Mouse (Mus musculus) embryo, embryonic 9.5 days (tissue): ENCODE results near the gene Cyp27a1.
A peak's percentile ranks its signal among the peaks of the same experiment; 100 is the strongest.

Experiments
- DNase-seq: peaks from one replicate; pipeline ENCODE4 v3.0.0-alpha.2; 2017; ENCODE audit errors: extremely low spot score

Cyp27a1 gene

DNA sequence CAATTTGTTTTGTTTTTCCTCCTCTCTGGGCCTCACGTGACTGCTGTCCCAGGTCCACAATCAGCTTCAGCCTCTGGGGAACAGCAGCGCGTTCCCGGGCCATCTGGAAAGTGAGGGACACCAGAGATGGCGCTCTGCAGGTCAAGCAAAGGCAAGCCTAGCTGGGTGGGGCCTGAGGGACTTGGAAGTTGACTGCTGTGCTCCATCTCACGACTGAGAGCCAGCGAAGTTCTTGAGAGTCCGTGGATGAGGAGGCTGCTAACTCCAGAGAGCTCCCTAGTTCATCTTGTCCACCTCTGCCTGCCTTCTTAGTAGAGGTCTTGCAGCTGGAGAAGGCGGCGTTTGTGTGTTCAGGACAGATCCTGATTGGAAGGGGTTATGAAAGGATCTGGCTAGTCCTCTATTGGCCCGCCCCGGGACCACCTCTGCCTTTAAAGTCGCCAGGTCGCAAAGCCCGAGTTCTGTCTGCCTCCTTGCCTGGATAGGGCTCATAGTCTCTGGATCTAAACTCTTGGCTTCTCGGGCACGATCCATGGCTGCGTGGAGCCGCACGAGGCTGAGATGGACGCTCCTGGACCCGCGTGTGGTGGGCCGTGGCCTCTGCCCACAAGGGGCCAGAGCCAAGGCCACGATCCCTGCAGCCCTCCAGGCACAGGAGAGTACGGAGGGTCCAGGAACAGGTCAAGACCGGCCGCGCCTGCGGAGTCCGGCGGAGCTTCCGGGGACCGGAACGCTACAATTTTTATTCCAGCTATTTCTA, at the start of gene Cyp27a1:
Cyp27a1 (plus strand) TSS at position 476 of the 760 bp plus-strand sequence.
- DNase-seq, result peak; percentile 79

DNA sequence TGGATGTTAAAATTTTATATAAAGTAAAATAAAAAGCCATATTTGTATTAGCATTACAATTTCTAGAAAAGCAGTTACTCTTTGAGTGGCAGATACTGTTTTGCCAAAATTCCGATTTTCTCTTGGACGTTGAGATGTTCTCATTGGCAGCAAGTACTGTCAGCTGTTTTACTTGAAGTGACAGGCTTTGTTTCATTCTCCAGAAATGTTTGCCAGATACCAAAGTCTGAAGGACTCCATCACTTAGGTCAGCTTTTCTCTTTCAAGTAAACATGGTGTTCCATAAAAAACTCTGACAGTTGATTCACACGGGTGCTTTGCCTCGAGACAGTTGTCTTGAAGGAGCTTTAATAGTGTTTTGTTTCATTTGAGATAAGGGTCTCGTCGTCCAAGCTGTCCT, 48.2 kb upstream of the Cyp27a1 start:
- DNase-seq, result no peak

GRCm38 (mm10) chr1:74668371-74668770, 45.0 kb upstream of the Cyp27a1 start:
- DNase-seq, result no peak

GRCm38 (mm10) chr1:74672731-74673130, 40.6 kb upstream of the Cyp27a1 start:
- DNase-seq, result no peak

DNA sequence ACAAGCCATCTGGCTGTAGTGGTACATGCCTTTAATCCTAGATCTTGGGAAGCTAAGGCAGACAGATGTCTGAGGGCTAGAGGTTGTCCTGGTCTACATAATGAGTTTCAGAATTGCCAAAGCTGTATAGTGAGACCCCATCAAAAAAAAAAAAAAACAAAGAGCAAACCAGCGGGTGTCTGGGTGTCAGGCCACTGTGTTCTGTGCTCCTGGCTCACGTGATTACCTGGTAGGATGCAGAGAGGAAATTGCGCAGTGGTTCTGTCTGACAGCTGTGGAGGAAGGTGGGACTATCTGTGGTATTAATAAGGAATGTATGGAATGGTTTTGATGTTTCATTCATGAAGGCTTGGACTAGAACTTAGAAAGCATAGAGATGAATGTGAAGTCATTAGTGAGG, 36.5 kb upstream of the Cyp27a1 start:
- DNase-seq, result no peak

DNA sequence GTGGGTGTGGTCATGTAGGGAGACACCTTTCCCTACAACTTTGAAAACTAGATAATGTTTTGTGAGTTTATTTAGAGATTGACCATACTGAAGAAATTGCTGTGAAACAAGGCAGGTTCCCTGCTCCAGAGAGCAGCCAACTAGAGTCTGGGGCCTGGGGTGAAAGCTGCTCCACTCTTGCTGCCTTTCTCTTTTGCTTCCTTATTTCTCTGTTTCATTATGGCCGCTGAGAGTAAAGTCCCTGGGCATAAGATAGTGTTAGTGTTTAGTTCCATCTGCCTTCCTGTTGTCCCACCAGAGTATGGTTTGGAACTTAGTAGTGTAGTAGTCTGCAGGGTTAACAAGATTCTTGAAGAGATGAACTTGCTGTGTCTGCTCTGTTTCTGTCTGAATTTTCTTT, 35.5 kb upstream of the Cyp27a1 start:
- DNase-seq, result no peak

- no peak for DNase-seq
Measured at GRCm38 (mm10) chr1:74687131-74687530, 26.2 kb upstream of the Cyp27a1 start.

- DNase-seq, result no peak
Measured at GRCm38 (mm10) chr1:74693891-74694583, 19.3 kb upstream of the Cyp27a1 start.

DNA sequence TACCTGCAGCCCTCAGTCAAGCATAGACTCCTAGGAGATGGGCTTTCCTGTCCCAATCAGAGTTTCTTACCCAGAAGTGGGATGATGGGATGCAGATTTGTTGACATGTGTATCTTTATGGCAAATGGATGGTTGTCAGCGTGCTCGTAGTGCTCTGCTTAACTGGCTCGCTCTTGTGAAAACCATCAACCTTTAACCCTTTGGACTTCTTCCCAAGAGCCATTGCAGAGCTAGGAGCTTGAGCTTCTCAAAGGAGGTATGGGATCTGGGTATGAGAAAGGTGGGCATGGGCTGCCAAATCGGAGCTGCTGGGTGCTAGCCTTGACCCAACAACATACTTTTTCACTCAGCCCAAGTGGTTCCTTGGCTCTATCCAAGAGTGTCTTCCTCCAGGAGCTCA, 17.5 kb upstream of the Cyp27a1 start:
- DNase-seq, result no peak

GRCm38 (mm10) chr1:74697416-74697815, 16.0 kb upstream of the Cyp27a1 start:
- no peak for DNase-seq

- DNase-seq, result no peak
Measured at GRCm38 (mm10) chr1:74698353-74698752, 15.0 kb upstream of the Cyp27a1 start.

- DNase-seq, result no peak
Measured at GRCm38 (mm10) chr1:74698791-74699190, 14.6 kb upstream of the Cyp27a1 start.

GRCm38 (mm10) chr1:74702142-74702553, 11.2 kb upstream of the Cyp27a1 start:
- DNase-seq, result no peak

DNA sequence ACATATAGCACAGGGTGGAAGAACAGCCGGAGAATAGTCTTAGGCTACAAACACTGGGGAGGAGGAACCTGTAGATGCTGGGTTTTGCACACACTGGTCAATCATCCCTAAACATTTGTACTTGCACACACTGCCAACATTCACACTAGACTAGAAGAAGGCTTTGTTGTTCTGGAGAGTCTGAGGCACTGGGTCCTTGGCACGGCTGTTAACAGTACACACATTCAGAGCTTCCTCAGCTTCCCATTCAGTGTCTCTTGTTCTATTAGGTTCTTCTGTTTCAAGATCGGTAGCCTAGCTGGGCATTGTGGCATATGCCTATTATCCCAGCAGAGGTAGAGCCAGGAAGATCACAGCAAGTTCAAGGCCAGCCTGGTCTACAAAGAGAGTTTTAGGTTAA, 9.2 kb upstream of the Cyp27a1 start:
- no peak for DNase-seq

GRCm38 (mm10) chr1:74705016-74705415, 8.4 kb upstream of the Cyp27a1 start:
- DNase-seq, result no peak

- no peak for DNase-seq
Measured at GRCm38 (mm10) chr1:74709566-74709965, 3.8 kb upstream of the Cyp27a1 start.

GRCm38 (mm10) chr1:74712046-74712445, 1.3 kb upstream of the Cyp27a1 start:
- no peak for DNase-seq

DNA sequence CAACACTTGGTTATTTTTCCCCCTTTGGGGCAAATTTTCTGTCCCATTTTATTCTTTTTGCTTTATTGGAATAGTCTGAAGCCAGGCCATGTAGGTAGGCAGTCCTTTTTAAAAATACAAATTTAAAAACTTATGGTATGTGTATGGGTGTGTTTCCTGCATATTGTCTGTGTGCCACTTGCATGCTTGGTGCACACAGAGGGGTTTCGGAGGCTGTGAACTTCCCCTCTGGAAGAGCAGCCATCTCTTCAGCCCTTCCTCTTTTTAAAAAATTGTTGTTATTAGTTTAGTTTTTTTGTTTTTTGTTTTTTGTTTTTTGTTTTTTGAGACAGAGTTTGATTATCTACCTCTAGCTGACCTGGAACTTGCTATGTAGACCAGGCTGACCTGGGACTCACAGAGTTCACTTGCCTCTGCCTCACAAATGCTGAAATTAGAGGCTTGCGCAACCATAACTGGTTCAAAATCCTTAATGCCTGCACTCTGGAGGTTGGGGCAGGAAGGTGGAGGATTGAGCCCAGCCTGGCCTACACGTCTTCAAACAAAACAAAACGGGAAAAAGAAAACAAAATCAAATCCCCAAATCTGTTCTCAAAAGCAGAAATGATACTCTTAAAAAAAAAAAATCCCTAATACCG, 794 bp upstream of the Cyp27a1 start:
- DNase-seq, result no peak

GRCm38 (mm10) chr1:74713859-74714730, 721 bp downstream of the Cyp27a1 start:
- no peak for DNase-seq

DNA sequence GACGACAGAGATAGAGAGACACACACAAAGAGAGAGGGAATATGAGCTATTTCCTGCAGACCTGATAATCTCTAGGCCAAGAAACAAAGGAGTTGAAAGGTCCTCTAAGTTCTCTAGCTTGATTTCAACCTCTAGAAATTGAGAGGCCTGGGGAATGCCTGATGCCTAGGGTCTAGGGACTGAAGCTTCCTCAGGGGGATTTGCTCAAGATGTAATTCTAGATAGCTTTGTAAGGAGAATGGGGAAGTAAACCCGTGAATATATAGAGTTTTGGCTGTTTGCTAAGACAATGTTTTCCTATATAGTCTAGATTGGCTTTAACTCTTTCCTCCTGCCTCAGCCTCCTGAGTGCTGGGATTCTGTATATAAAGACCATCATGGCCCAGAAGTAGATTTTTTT, 1.6 kb downstream of the Cyp27a1 start:
- DNase-seq, result no peak

DNA sequence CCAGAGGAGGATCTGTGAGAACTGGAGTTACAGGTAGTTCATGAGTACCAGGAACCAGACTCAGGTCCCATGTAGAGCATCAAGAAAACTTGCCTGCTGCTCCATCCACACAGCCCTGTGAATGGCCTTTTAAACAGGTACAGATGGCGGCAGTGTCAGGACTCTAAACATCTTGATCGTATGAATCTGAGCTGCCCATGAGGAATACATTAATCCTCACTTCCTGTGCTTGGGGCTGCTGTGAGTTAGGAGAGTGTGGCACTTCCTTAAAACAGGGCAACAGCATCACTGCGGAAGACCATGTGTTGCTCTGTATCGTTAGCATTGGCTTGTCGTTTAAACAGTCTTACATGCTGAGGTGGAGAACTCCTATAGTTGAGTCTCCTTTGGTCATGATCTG, 2.1 kb downstream of the Cyp27a1 start:
- DNase-seq, result no peak

GRCm38 (mm10) chr1:74715886-74716285, 2.5 kb downstream of the Cyp27a1 start:
- no peak for DNase-seq
